18 mouse cellular contexts compared by ENCODE assay signal in the genomic region with DNA sequence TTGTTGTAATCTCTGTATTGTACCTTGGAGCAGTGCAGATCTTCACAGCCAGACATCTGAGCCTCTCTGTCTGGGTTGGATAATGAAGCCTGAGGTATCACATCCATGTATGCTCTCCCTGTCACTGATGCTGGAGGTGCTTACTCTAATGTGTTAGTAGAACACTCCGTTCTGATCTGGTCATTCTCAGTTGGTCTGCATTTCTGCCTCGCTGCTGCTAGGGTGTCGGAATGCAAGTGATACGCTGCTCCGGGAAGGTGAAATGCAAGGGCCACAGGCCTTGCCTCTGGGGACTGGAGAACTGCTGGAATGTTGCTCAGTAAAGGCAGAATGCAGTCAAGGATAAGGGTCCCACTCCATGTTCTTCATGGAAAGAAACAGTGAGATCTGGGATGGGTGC.
"Had no signal": no experiment of that assay in that cellular context is flagged by ENCODE, and none has a peak within 500 bp of the region (broad histone marks: within the 10 kb centered on the region; RNA-seq: fewer than 3 reads in every experiment).

No protein-coding gene starts in this region.

- H3K27me3 ChIP-seq: liver, embryonic 13.5 days; midbrain, embryonic 12.5 days; midbrain, embryonic 15.5 days; neural tube, embryonic 12.5 days; neural tube, embryonic 15.5 days had no signal

- H3K4me3 ChIP-seq: left cerebral cortex, adult 2 months; liver, embryonic 13.5 days; midbrain, embryonic 12.5 days; midbrain, embryonic 15.5 days; neural tube, embryonic 12.5 days; neural tube, embryonic 15.5 days had no signal

- H3K4me1 ChIP-seq: liver, embryonic 13.5 days; midbrain, embryonic 12.5 days; midbrain, embryonic 15.5 days; neural tube, embryonic 12.5 days; neural tube, embryonic 15.5 days had no signal

- H3K9ac ChIP-seq: liver, embryonic 13.5 days; lung, embryonic 14.5 days; midbrain, embryonic 12.5 days; midbrain, embryonic 15.5 days; neural tube, embryonic 12.5 days; neural tube, embryonic 15.5 days had no signal

- DNase-seq: kidney, adult 18-20 months; layer of hippocampus, postnatal 36 days; liver, embryonic 13.5 days; lung, postnatal 14 days; right cerebral cortex, adult 18-20 months; right cerebral cortex, postnatal 14 days; right cerebral cortex, postnatal 4 days; thymus, adult 18-20 months; thymus, postnatal 36 days had no signal

- H3K27ac ChIP-seq: kidney, postnatal 0 days; left cerebral cortex, adult 2 months; liver, embryonic 13.5 days; macrophage; midbrain, embryonic 12.5 days; midbrain, embryonic 15.5 days; neural tube, embryonic 12.5 days; neural tube, embryonic 15.5 days; stomach, postnatal 0 days had no signal

- H3K4me2 ChIP-seq: liver, embryonic 13.5 days; lung, embryonic 14.5 days; midbrain, embryonic 12.5 days; midbrain, embryonic 15.5 days; neural tube, embryonic 12.5 days; neural tube, embryonic 15.5 days had no signal

- H3K36me3 ChIP-seq: liver, embryonic 13.5 days; midbrain, embryonic 12.5 days; midbrain, embryonic 15.5 days; neural tube, embryonic 12.5 days; neural tube, embryonic 15.5 days had no signal

- H3K9me3 ChIP-seq: liver, embryonic 13.5 days; midbrain, embryonic 12.5 days; midbrain, embryonic 15.5 days; neural tube, embryonic 12.5 days; neural tube, embryonic 15.5 days had no signal

- ATAC-seq: midbrain, embryonic 15.5 days had no signal
